Mouse (Mus musculus) CH12.LX (cell line): ENCODE data around the gene Frmd4a. TPM values are rescaled to one million over a fixed set of nuclear protein-coding genes. Genes with fewer than 3 reads are reported as not detected.
"Not testable (repeated sequence)": the region's sequence is repeated elsewhere in the genome, so short reads cannot be mapped to it uniquely, and the experiment has no call there.

Source experiments
- DNase-seq: peaks from one replicate; pipeline ENCODE4 v3.0.0-alpha.2; 2013; ENCODE audit errors: extremely low read depth
- H3K27ac ChIP-seq: 2 replicates; pipeline ENCODE4 v1.5.1; 2012; ENCODE audit warnings: low read depth, mild to moderate bottlenecking, control low read depth, moderate library complexity; ENCODE audit not compliant: insufficient read depth
- H3K27me3 ChIP-seq: replicated peaks from 2 replicates; pipeline ENCODE3; 2012; ENCODE audit warnings: inconsistent platforms
- H3K36me3 ChIP-seq, 2 experiments: replicated peaks in 1 of 2; 2 replicates each; pipeline versions ENCODE3 to v1.6.1; 2012; ENCODE audit warnings: inconsistent platforms in 1 of 2, low read length in 1 of 2, mild to moderate bottlenecking in 1 of 2, mixed read lengths in 1 of 2, moderate library complexity in 1 of 2; ENCODE audit not compliant: control insufficient read depth in 1 of 2, insufficient read depth in 1 of 2
- H3K4me1 ChIP-seq, 2 experiments: 2 replicates each; pipeline ENCODE4 v1.6.1; 2012; ENCODE audit warnings: inconsistent platforms in 1 of 2, moderate library complexity in 1 of 2; ENCODE audit not compliant: insufficient read depth in 2 of 2, control insufficient read depth in 1 of 2
- H3K4me2 ChIP-seq: 2 replicates; pipeline ENCODE4 v1.6.1; 2012; ENCODE audit warnings: low read depth, mild to moderate bottlenecking, control low read depth; ENCODE audit not compliant: poor library complexity, insufficient read depth, severe bottlenecking
- H3K4me3 ChIP-seq, 3 experiments: fragments of 150-350 bp in 1 of 3; sonication (generic) in 1 of 3; replicated peaks in 1 of 3; 2 replicates each; pipeline versions ENCODE3 to v1.5.1; 2011 to 2012; ENCODE audit warnings: low read depth in 2 of 3, low read length in 2 of 3, mild to moderate bottlenecking in 2 of 3, moderate library complexity in 2 of 3, control low read depth in 1 of 3, improper control_type of control experiment in 1 of 3, inconsistent platforms in 1 of 3, mixed read lengths in 1 of 3; ENCODE audit not compliant: poor library complexity in 1 of 3
- H3K79me2 ChIP-seq: replicated peaks from 2 replicates; pipeline ENCODE4 v1.6.1; 2012; ENCODE audit warnings: mild to moderate bottlenecking, moderate library complexity; ENCODE audit not compliant: control insufficient read depth, poor library complexity, insufficient read depth, severe bottlenecking; ENCODE audit errors: extremely low read depth
- H3K9ac ChIP-seq: 2 replicates; pipeline ENCODE4 v1.6.1; 2012; ENCODE audit warnings: low read depth, mild to moderate bottlenecking, control low read depth, moderate library complexity; ENCODE audit not compliant: insufficient read depth
- H3K9me3 ChIP-seq: replicated peaks from 2 replicates; pipeline ENCODE3; 2012; ENCODE audit warnings: low read length, inconsistent platforms, mixed read lengths
- CHD1 ChIP-seq: IDR thresholded peaks from 2 replicates; pipeline ENCODE4 v1.6.1; 2012; ENCODE audit warnings: low read depth, low read length, improper control_type of control experiment, inconsistent platforms
- CTCF ChIP-seq, 2 experiments: IDR thresholded peaks in 1 of 2; conservative IDR thresholded peaks in 1 of 2; 2 replicates each; pipeline ENCODE4 v1.5.1; 2011 to 2012; ENCODE audit warnings: low read depth in 2 of 2, low read length in 2 of 2, improper control_type of control experiment in 1 of 2, inconsistent platforms in 1 of 2, mild to moderate bottlenecking in 1 of 2, moderate library complexity in 1 of 2
- KAT2A ChIP-seq: IDR thresholded peaks from 2 replicates; pipeline ENCODE4 v1.6.1; 2012; ENCODE audit warnings: low read length, improper control_type of control experiment, inconsistent platforms; ENCODE audit not compliant: insufficient replicate concordance
- MAFK ChIP-seq: IDR thresholded peaks from 2 replicates; pipeline ENCODE4 v1.6.1; 2011; ENCODE audit warnings: low read length, improper control_type of control experiment; ENCODE audit not compliant: insufficient replicate concordance
- MAX ChIP-seq: IDR thresholded peaks from 2 replicates; pipeline ENCODE4 v1.6.1; 2011; ENCODE audit warnings: low read length, improper control_type of control experiment
- MAZ ChIP-seq: IDR thresholded peaks from 2 replicates; pipeline ENCODE4 v1.6.1; 2012; ENCODE audit warnings: low read depth, mild to moderate bottlenecking, inconsistent platforms, low read length, improper control_type of control experiment, moderate library complexity
- MEF2A ChIP-seq: IDR thresholded peaks from 2 replicates; pipeline ENCODE4 v1.6.1; 2014; ENCODE audit warnings: low read depth, mild to moderate bottlenecking, inconsistent platforms, low read length, improper control_type of control experiment, borderline replicate concordance
- MXI1 ChIP-seq: IDR thresholded peaks from 2 replicates; pipeline ENCODE4 v1.6.1; 2011; ENCODE audit warnings: mild to moderate bottlenecking, low read depth, low read length, improper control_type of control experiment
- PAX5 ChIP-seq: IDR thresholded peaks from 2 replicates; pipeline ENCODE4 v1.6.1; 2012; ENCODE audit warnings: low read length, inconsistent platforms, mixed read lengths
- POLR2A ChIP-seq: IDR thresholded peaks from 2 replicates; pipeline ENCODE4 v1.6.1; 2011; ENCODE audit warnings: low read depth, mild to moderate bottlenecking, improper control_type of control experiment, low read length
- RAD21 ChIP-seq: IDR thresholded peaks from 2 replicates; pipeline ENCODE4 v1.6.1; 2011; ENCODE audit warnings: low read depth, mild to moderate bottlenecking, low read length, improper control_type of control experiment, moderate library complexity
- SIN3A ChIP-seq: IDR thresholded peaks from 2 replicates; pipeline ENCODE4 v1.6.1; 2012; ENCODE audit warnings: low read length, improper control_type of control experiment, inconsistent platforms
- TBP ChIP-seq: conservative IDR thresholded peaks from 2 replicates; pipeline ENCODE4 v1.6.1; 2011; ENCODE audit warnings: low read depth, low read length, improper control_type of control experiment
- USF1 ChIP-seq: IDR thresholded peaks from 2 replicates; pipeline ENCODE4 v1.6.1; 2014; ENCODE audit warnings: low read depth, mild to moderate bottlenecking, inconsistent platforms, low read length, improper control_type of control experiment
- ZKSCAN1 ChIP-seq: IDR thresholded peaks from 2 replicates; pipeline ENCODE4 v1.6.1; 2012; ENCODE audit warnings: low read depth, inconsistent platforms, low read length, improper control_type of control experiment, borderline replicate concordance
- ZMIZ1 ChIP-seq: IDR thresholded peaks from 2 replicates; pipeline ENCODE4 v1.6.1; 2012; ENCODE audit warnings: low read depth, mild to moderate bottlenecking, inconsistent platforms, low read length, improper control_type of control experiment
- dilution Hi-C: fragments of 300-500 bp; cut with MboI; formaldehyde crosslinking; loops from 2 replicates; pipeline ENCODE4 v1.14.3; 2020; ENCODE audit warnings: low sequenced_read_pairs; ENCODE audit not compliant: extremely low pct_unique_long_range_greater_than_20kb, extremely low pct_ligation_motif_present
- in situ Hi-C: fragments of 300-500 bp; cut with MboI; formaldehyde crosslinking; loops from 3 replicates; pipeline ENCODE4 v1.14.3; 2019; ENCODE audit warnings: low sequenced_read_pairs, low pct_ligation_motif_present, low pct_unique_long_range_greater_than_20kb, mixed read lengths
- polyA plus RNA-seq: library from polyadenylated mRNA; unstranded; fragments of >175 nt; gene quantifications from 2 replicates; pipeline ENCODE4 v1.2.1, GENCODE M21; 2012; ENCODE audit warnings: low read depth; ENCODE audit not compliant: insufficient read length
- total RNA-seq, 2 experiments: library from RNA; depleted of rRNA; stranded (reverse); fragments of 300-350 nt in 1 of 2; fragments of >200 nt in 1 of 2; gene quantifications; 2 replicates each; pipeline ENCODE4 v1.2.3; 2012 to 2014

Gene Frmd4a
- total and polyA plus RNA-seq, 3 experiments: 0.13 to 2.0 (median 0.32) TPM

- Histone ChIP-seq H3K4me1 (peaks cover 0 to 15% of the 10 kb centered on the region in 2 experiments; a peak in 2 of 4 replicates), H3K79me2 (no peaks in the 10 kb centered on the region), H3K9me3 (no peaks in the 10 kb centered on the region), H3K4me2 (no peak overlapping the region), H3K27ac (no peak overlapping the region), H3K27me3 (no peaks in the 10 kb centered on the region), H3K4me3 (no peak overlapping the region), H3K9ac (no peak overlapping the region), H3K36me3 (peaks cover 0 to 9% of the 10 kb centered on the region in 2 experiments)
- dilution Hi-C loops (no loop called here), in situ Hi-C loops (no loop called here)
- TF ChIP-seq MEF2A (no peak), ZMIZ1 (no peak), MAFK (no peak), MAZ (no peak), MAX (no peak), USF1 (no peak), KAT2A (no peak)
- no peak for DNase-seq
Measured at GRCm38 (mm10) chr2:4611704-4612103, 594.2 kb downstream of the Frmd4a start.

GRCm38 (mm10) chr2:4614276-4614929, 596.9 kb downstream of the Frmd4a start:
- dilution Hi-C loops, in situ Hi-C loops, H3K4me3 ChIP-seq, H3K36me3 ChIP-seq, H3K27ac ChIP-seq, H3K9ac ChIP-seq, H3K79me2 ChIP-seq, H3K4me1 ChIP-seq, H3K9me3 ChIP-seq, H3K27me3 ChIP-seq, DNase-seq, H3K4me2 ChIP-seq: not testable (repeated sequence)

- H3K4me1 ChIP-seq: no peaks in the 10 kb centered on the region
- no peak overlapping the region for H3K4me2 ChIP-seq
- DNase-seq: no peak
- no peaks in the 10 kb centered on the region for H3K27me3 ChIP-seq
- no peak overlapping the region for H3K27ac ChIP-seq
- no peaks in the 10 kb centered on the region for H3K9me3 ChIP-seq
- H3K36me3 ChIP-seq: peaks cover 0 to 9% of the 10 kb centered on the region in 2 experiments
- no peak for TF ChIP-seq CTCF (conservative IDR thresholded peaks at IDR 0.05 in 1 of 2, IDR thresholded peaks at IDR 0.05 in 1 of 2; ENCODE audit: low read depth in 2 of 2, low read length in 2 of 2)
- no peak for TF ChIP-seq KAT2A
- no peak for TF ChIP-seq TBP
- no peak for TF ChIP-seq POLR2A
- no peak for TF ChIP-seq MXI1
- no peak for TF ChIP-seq SIN3A
- no peak for TF ChIP-seq CHD1
- TF ChIP-seq PAX5: no peak
- no peak for TF ChIP-seq MAZ
- no peak for TF ChIP-seq RAD21
- no peak for TF ChIP-seq ZKSCAN1
- TF ChIP-seq ZMIZ1: no peak
- no peak overlapping the region for H3K4me3 ChIP-seq
- in situ Hi-C loops (no loop called here), dilution Hi-C loops (no loop called here)
- no peak overlapping the region for H3K9ac ChIP-seq
- no peaks in the 10 kb centered on the region for H3K79me2 ChIP-seq
Measured at GRCm38 (mm10) chr2:4615014-4615546, 597.6 kb downstream of the Frmd4a start.
